Mouse (Mus musculus) heart, postnatal 0 days (tissue): Measurements from ENCODE around the gene Slc22a16. TPM values are rescaled to one million over a fixed set of nuclear protein-coding genes. Genes with fewer than 3 reads are reported as not detected.

Source experiments
- ATAC-seq: fragments of 200-750 bp; cut with Nextera tagmentation; 2 replicates; pipeline ENCODE4 v1.8.0; 2017; ENCODE audit warnings: low read depth, moderate number of reproducible peaks, moderate library complexity; ENCODE audit not compliant: insufficient read depth
- DNase-seq: peaks from one replicate; pipeline ENCODE4 v3.0.0-alpha.2; 2016; ENCODE audit warnings: low spot score
- H3K27ac ChIP-seq: fragments of 300-500 bp; sonication (generic); 2 replicates; pipeline ENCODE4 v1.5.1; 2014; ENCODE audit warnings: low read depth, mild to moderate bottlenecking
- H3K27me3 ChIP-seq: fragments of 300-500 bp; sonication (generic); 2 replicates; pipeline ENCODE4 v1.6.1; 2014; ENCODE audit warnings: low read length, mixed read lengths; ENCODE audit not compliant: control insufficient read depth, insufficient read depth
- H3K36me3 ChIP-seq: fragments of 300-500 bp; sonication (generic); replicated peaks from 2 replicates; pipeline ENCODE4 v1.6.1; 2014; ENCODE audit warnings: low read length, mixed read lengths; ENCODE audit not compliant: control insufficient read depth, insufficient read depth
- H3K4me1 ChIP-seq: fragments of 300-500 bp; sonication (generic); 2 replicates; pipeline ENCODE4 v1.6.1; 2014; ENCODE audit warnings: antibody characterized with exemption; ENCODE audit not compliant: control insufficient read depth, insufficient read depth
- H3K4me2 ChIP-seq: fragments of 300-500 bp; sonication (generic); 2 replicates; pipeline ENCODE4 v1.6.1; 2014; ENCODE audit warnings: low read depth, mild to moderate bottlenecking, low read length, moderate library complexity
- H3K4me3 ChIP-seq: fragments of 300-500 bp; sonication (generic); 2 replicates; pipeline ENCODE4 v1.5.1; 2014; ENCODE audit warnings: low read depth, low read length
- H3K9ac ChIP-seq: fragments of 300-500 bp; sonication (generic); replicated peaks from 2 replicates; pipeline ENCODE4 v1.6.1; 2014; ENCODE audit warnings: low read depth, low read length, mixed read lengths
- H3K9me3 ChIP-seq: fragments of 300-500 bp; sonication (generic); replicated peaks from 2 replicates; pipeline ENCODE4 v1.6.1; 2016; ENCODE audit warnings: low read length; ENCODE audit not compliant: control insufficient read depth
- CTCF ChIP-seq: IDR thresholded peaks from 2 replicates; pipeline ENCODE4 v1.5.1; 2016; ENCODE audit warnings: antibody characterized with exemption, control low read depth, low read depth
- EP300 ChIP-seq: IDR thresholded peaks from 2 replicates; pipeline ENCODE4 v1.6.1; 2016; ENCODE audit warnings: antibody characterized with exemption, low read depth
- WGBS: fragments of 180-500 bp; shearing (Covaris S2); extraction: QIAGEN DNeasy Blood & Tissue Kit; methylation state at CpG from one replicate; pipeline ENCODE4 v1.1.7; 2014; 5-methylcytosine and 5-hydroxymethylcytosine counted together
- polyA plus RNA-seq: library from polyadenylated mRNA; unstranded; fragments of >200 nt; fragmentation: Nextera tagmentation; extraction: Ambion mirVana; gene quantifications from 2 replicates; pipeline ENCODE4 v1.2.1, GENCODE M21; 2015
- total RNA-seq: library from RNA; depleted of rRNA; stranded (reverse); fragments of >200 nt; gene quantifications from 2 replicates; pipeline ENCODE4 v1.2.3, GENCODE M21; 2014; ENCODE audit warnings: low replicate concordance; rRNA removed

Slc22a16 gene
- total RNA-seq (not detected in 2 replicates), polyA plus RNA-seq (not detected in 2 replicates)

DNA sequence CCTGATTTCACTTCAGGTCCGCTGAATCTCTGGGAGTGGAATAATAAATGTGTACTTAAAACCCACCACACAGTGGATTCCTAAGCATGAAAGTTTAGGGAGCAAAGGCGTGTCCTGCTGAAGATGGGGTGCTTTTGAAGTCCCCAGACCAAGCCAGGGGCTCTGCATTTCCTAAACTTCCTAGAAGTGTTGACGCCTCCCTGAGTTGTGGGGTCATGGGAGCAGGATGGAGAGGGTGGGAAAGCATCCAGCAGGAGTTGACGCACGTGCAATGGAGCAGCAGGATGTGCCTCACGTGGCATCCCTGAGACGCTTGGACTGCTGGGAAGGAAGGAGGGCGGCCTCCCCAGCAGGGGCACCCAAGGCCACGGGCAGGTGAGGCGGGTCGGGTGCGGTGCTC is at the start of gene Slc22a16:
Slc22a16 (plus strand) TSS at position 301 of the 400 bp plus-strand sequence.
- Histone ChIP-seq H3K27me3 (no peaks in the 10 kb centered on the region), H3K4me3 (no peak within 1 kb of the TSS), H3K9ac (no peak within 1 kb of the TSS), H3K9me3 (no peaks in the 10 kb centered on the region), H3K36me3 (no peaks in the 10 kb centered on the region), H3K4me1 (no peaks in the 10 kb centered on the region), H3K27ac (no peak within 1 kb of the TSS), H3K4me2 (no peak within 1 kb of the TSS)
- WGBS = 89% methylated on average over 12 of the region's 12 CpGs
- ATAC-seq (no peak), DNase-seq (no peak)
- TF ChIP-seq CTCF (no peak), EP300 (no peak)

DNA sequence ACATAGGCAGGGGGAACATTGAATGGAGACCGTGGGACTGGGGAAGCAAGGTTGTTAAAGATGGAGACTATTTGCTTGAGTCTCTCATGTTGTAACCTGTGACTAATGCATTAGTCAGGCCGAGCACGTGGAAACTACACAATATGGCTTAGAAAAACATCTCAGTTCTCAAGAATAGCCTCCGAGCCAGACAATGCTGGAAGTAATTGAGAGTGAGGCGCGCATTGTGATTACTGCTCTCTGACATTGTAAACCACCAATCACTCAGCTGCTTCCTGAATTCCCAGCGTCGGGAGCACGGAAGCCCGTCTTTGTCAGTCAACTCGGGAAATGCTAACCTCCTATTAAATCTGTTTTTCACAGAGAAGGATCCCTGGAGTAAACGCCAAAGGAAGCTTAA is 48.6 kb upstream of the Slc22a16 start:
- WGBS = 51% methylated on average over 12 of the region's 12 CpGs

DNA sequence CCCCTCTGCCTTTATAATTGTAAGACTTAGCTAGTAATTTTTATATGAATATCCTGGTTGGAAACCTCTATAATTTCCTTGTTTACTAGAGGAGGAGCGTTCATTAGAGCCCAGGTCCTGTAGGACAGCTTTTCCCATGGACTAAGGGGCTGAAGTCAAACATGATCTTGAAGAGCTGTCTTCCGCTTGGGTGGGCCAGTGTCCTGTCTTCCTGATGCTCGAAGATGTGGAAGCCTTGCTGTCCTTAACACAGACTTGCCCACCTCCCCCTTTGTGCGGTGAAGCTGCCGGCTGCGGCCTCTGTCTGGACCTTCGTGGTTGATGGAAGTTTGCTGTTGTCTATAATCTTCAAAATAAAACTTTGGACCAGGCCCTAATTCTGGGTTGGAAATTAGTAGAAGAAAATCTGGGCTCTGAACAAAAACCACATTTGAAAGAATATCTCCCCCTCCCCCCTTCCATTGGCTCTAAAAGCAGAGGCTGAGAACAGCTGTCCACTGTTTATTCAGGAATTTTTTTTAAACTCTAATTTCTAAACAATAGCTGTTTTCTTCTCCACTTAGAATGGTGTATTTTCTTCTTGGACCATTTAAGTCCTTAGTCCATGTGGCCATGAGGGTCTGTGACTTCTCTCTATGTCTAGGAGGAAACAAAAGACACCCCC is 46.7 kb upstream of the Slc22a16 start:
- Histone ChIP-seq H3K9me3 (no peaks in the 10 kb centered on the region), H3K9ac (no peak overlapping the region), H3K4me3 (no peak overlapping the region), H3K27ac (no peak overlapping the region), H3K27me3 (no peaks in the 10 kb centered on the region), H3K36me3 (no peaks in the 10 kb centered on the region), H3K4me1 (no peaks in the 10 kb centered on the region), H3K4me2 (no peak overlapping the region)
- DNase-seq = no peak
- WGBS = 76% methylated on average over 7 of the region's 7 CpGs
- TF ChIP-seq EP300 = no peak
- TF ChIP-seq CTCF = no peak
- no peak for ATAC-seq

More for the DNA sequence above, 48.6 kb upstream of the Slc22a16 start:
- Histone ChIP-seq H3K27ac (peak overlapping the region; percentile 20; the same call in 1 of the 2 replicates), H3K4me3 (no peak overlapping the region), H3K9ac (no peak overlapping the region), H3K36me3 (no peaks in the 10 kb centered on the region), H3K4me2 (no peak overlapping the region), H3K4me1 (no peaks in the 10 kb centered on the region), H3K9me3 (no peaks in the 10 kb centered on the region), H3K27me3 (no peaks in the 10 kb centered on the region)
- DNase-seq = peak; percentile 14
- TF ChIP-seq CTCF (no peak), EP300 (no peak)
- ATAC-seq = no peak

DNA sequence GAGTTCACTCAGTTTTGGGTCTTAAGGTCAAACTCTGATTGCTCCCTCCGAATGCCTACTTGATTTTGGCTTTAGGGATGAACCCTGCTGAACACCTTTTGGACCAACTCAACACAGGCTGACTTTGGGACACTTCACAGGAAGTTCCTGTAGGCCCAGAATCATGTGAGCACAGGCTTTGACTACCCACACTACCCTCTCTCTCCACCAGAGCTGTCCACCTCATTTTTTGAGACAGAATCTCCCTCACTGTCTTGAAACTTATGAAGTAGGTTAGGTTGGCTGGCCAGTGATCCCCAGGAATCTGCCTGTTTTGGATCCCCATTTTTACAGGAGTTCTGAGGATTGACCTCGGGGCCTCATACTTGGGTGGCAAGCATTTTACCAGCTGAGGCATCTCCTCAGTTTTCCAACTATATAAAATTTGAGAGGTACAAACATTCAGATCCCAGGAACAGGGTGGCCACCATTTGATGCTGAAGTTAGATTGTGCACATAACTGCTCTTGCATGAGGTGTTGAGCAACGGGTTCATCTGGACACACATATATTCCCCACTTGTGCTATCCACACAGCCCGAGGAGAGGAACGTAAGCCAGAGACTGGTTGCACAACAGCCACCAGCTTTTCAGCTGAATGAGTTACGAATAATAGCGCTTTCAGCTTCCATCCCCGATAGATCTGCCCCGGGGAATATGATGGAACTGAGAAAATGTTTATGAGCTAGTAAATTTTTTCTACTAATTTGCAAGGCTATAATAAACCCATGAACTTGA is 45.9 kb upstream of the Slc22a16 start:
- Histone ChIP-seq H3K36me3 (no peaks in the 10 kb centered on the region), H3K27me3 (no peaks in the 10 kb centered on the region), H3K4me2 (no peak overlapping the region), H3K4me1 (no peaks in the 10 kb centered on the region), H3K4me3 (no peak overlapping the region), H3K9me3 (no peaks in the 10 kb centered on the region), H3K27ac (no peak overlapping the region), H3K9ac (no peak overlapping the region)
- 70% methylated on average over 9 of the region's 9 CpGs for WGBS
- DNase-seq = no peak
- no peak for TF ChIP-seq CTCF
- TF ChIP-seq EP300 = no peak
- ATAC-seq = no peak

DNA sequence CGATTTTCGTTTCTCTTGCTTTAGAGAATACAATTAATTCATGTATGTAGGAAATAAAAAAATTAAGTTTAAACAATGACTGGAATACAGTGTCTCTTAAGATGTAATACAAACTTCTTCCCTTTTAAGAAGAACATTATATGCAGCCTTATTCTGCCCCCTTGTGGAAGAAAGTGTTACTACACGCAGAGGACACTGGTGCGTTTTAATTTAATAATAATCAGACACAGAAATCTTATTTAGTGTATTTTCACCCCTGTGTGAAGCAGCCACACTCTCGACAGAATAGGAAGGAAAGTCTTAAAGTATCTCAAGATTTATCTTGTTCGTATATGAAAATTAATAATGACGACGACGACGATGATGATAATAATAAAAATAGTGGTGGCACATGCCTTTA is 45.1 kb upstream of the Slc22a16 start:
- WGBS = 25% methylated on average over 10 of the region's 10 CpGs
- H3K4me1 ChIP-seq = no peaks in the 10 kb centered on the region
- H3K4me3 ChIP-seq = no peak overlapping the region
- ATAC-seq (no peak), DNase-seq (peak; percentile 41)
- no peaks in the 10 kb centered on the region for H3K27me3 ChIP-seq
- H3K9me3 ChIP-seq = no peaks in the 10 kb centered on the region
- H3K4me2 ChIP-seq = no peak overlapping the region
- TF ChIP-seq CTCF = peak; percentile 80
- no peak for TF ChIP-seq EP300
- no peak overlapping the region for H3K27ac ChIP-seq
- no peak overlapping the region for H3K9ac ChIP-seq
- no peaks in the 10 kb centered on the region for H3K36me3 ChIP-seq
